Mouse (Mus musculus): ENCODE measurements around the gene Olfr734.

Olfr734 gene

GRCm38 (mm10) chr14:50326661-50327060, at the start of gene Olfr734:
TSS of gene Olfr734 (minus strand) at chr14:50326761.
- no peak for DNase-seq

GRCm38 (mm10) chr14:50363561-50363960, 37.0 kb upstream of the Olfr734 start:
- DNase-seq: no peak

- DNase-seq: no peak
Observed at GRCm38 (mm10) chr14:50360480-50360879, 33.9 kb upstream of the Olfr734 start.

GRCm38 (mm10) chr14:50357593-50357992, 31.0 kb upstream of the Olfr734 start, which contains the start of gene Tlr11:
TSS of gene Tlr11 (plus strand) at chr14:50357914.
- no peak for DNase-seq

GRCm38 (mm10) chr14:50356725-50357124, 30.2 kb upstream of the Olfr734 start:
- no peak for DNase-seq

GRCm38 (mm10) chr14:50352438-50352837, 25.9 kb upstream of the Olfr734 start:
- DNase-seq: peak; percentile 14

GRCm38 (mm10) chr14:50348796-50349195, 22.2 kb upstream of the Olfr734 start, which contains the start of gene Olfr735:
TSS of gene Olfr735 (minus strand) at chr14:50348872.
- DNase-seq: no peak

GRCm38 (mm10) chr14:50301422-50301821, 25.1 kb downstream of the Olfr734 start, which contains the start of gene Olfr733:
TSS of gene Olfr733 (minus strand) at chr14:50301522.
- DNase-seq: no peak

- DNase-seq: no peak
Observed at GRCm38 (mm10) chr14:50284106-50284505, 42.5 kb downstream of the Olfr734 start, which contains the start of gene Olfr732. TSS of gene Olfr732 (minus strand) at chr14:50284206.
